Mouse (Mus musculus): Measurements from ENCODE around the gene Tmeff2.

Gene Tmeff2

DNA sequence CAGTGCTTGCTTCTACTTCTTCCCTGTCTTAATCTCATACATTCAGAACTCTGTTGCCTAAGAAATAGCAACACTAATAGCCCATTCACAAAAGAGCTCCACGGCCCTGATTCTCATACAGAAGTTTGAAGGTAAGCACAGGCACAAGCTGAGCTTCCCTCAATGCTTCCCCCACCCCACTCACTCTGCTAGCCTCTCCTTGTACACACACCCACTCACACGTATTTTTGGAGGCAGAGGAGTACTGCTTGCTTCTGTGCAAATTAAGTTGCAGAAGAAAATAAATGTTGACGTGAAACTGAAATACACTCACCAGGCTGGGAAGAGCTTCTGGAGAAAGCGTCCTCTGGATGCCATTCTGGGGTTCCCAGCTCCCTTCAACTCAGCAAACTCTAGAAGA is 80.1 kb downstream of the Tmeff2 start:
- no peak for DNase-seq

DNA sequence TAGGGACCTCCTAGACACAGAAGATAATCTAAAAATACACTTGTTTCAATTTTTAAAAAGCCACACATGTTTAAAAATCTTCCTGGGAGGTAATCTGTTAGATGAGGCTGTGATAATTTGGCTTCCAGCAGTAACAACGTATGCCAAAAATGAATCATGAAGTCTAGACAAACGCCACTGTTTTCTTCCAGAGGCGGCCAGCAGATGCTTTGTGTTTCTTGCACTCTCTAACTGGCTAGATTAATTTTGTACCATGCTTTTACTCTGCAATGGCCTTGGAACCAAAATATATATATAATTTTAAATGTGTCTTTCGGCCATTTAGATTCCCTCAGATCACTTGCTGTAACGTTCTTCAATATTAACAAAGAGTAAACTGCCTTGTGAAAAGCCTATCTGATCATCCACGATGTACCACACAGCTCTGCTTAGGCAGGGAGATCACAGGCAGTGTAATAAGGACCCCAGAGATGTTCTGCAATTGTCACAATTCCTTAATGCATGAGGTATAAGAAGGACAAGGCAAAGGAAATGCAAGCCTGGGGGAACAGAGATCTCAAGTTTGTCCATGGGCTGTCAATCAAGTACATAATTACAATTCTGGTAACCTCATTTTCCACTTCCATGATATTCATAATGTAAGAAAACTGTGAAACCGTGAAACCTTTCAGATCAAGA is 80.8 kb downstream of the Tmeff2 start:
- DNase-seq = no peak

DNA sequence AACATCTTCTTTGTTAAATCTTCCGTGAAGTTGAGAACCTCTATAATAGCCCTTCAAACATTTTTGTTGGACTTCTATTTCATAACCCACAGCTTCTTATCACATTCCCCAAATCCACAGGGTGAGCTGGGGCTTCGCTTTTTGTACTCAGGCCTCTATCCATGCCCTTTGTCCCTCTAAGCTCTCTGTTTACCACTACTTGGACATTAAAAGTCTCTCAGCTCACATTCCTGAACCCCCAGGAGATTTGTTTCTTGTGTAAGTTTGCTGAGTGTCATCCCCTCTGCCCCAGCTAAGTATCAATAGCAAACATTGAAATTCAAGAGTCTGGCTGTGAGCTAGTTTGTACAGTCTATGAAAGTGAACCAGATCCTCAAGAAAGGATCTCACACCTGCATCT is 90.2 kb downstream of the Tmeff2 start:
- no peak for DNase-seq

DNA sequence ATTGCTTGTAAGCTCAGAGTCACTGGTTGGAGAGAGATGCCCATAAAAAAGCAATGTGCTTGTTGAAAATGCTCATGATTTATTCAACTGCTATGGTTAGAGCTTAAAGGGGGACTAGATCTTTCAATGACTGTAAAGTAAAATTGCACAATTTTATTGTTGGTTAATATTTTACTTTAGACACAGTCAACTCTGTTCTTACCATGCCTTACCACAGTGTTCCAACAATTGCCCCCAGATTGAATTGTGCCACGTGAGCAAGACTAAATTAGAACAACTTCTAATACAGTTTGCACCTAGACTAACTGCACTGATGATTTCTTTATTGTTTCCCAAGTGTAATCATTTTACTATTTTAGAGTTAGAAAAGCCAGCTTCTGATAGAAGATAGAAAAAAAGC is 94.1 kb downstream of the Tmeff2 start:
- DNase-seq = no peak

DNA sequence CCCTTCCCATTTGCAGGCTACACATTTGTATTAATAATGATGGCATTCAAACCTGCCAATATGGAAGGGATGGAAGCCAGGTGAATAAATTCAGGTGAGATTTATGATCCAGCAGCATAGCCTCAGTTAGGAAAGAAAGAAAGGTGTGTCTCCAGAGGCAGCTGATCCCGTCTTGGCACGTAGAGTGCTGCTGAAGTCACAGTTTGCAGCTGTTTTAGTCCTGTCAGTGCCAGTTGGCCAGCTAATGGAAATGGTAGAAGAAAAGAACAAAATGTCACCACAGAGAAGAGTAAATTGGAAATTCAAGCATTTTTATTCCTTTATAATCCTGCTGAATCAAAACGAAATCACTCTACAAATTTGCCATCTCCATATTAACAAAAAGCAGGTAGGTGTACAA is 99.3 kb downstream of the Tmeff2 start:
- no peak for DNase-seq

DNA sequence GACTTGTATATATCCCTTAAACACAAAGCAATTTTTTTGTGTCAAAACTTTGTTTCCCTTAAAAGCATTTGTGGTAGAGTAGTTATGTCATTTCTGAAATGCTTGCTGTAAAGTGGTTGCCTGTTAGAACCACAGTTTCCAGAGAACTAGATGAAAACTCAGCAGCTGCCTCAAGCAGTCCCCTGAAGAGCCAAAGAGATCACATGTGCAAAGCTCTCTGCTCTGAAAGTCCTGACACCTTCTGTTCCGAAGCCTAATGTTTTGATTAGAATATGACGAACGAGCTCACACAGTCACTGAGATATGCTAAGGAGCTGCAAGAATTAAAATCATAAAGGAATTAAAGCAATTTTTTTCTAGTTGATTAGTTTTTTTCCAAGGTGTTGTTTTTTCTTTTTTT is 107.9 kb downstream of the Tmeff2 start:
- DNase-seq = no peak

DNA sequence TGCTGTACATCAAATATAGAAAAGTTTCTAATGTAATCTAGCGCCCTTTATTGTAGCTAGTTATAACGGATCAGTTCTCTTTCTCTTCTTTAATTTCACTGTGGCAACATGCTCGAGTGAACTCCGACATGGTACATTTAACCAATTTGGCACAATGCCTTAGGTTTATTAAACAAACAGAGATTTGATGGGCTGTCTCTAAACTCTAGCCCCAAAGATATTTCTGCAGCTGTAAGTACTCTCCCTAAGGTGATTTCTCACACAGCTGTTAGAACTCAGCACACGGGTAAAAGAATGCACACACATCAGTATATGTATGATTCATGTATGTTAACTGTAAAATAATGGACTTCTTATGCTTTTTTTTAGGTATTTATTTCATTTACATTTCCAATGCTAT is 139.8 kb downstream of the Tmeff2 start:
- no peak for DNase-seq

DNA sequence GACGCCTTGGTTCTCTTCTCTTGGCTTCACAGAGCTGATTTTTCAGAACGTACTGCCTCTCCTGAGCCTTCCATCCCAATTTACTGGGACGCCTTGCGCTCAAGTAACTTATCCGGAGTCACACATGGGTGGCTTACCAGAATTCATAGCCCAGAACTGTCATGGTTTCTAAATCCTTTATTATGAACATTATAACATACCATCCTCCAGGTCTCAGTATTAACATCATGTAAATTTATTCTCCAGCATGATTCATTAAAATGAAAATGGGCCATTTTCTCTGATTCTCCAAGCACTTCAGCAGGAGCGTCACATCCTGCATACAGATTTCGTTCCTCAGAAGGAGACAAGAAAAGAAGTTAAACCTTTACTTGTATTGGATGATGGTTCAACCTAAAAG is 144.4 kb downstream of the Tmeff2 start:
- no peak for DNase-seq

DNA sequence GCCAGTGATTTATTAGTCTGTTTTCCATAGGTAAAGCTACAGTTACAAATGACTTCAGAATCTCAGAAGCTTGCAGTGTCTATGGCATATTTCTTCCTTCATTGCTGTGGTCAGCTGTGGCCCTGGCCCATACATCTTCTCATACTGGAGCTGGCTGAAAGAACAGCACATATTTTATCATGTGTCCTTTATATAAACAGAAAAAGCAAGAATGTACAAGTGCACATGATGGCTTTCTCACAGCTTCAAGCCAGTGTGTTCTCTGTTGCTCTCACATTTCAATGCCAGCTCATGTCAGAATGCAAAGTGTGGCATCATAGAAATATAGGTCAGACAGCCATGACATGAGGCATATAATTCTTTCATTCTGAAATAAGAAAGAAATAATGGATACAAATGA is 164.1 kb downstream of the Tmeff2 start:
- DNase-seq = no peak

DNA sequence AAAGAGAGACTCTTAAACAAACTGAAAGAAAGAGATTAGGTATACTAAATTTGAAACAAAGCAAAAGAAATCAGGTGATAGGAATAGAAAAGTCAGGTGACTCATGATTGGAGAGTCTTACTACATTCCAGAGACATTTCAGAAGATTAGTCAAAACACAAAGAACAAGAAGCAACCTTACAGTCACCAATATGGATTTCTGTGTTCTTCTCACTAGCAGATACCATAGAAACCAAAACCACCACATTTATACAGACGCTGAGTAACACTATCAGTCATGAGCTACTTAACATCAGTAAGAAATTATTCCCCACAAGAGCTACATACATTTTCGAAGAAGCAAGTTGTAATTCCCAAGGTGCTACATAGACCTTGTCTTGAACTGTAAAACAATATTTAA is 165.2 kb downstream of the Tmeff2 start:
- DNase-seq = no peak

DNA sequence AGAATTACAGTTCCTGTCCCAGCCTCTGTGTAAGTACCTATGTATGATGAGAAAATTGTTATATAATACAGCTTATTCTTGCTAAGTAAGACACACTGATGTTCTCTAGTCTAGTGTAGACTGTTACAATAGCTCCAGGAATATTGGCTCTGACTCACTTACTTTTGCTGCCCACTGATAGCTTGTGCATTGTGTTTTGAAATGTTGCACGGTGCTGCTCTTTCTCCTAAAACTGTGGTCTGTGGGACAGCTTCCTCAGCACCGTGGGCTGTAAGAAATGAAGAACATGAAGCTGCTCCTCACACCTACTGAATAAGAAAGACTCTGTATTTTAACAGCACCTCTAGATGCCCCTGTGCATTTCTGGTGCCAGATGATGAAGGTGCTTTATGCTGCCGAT is 168.4 kb downstream of the Tmeff2 start:
- no peak for DNase-seq

DNA sequence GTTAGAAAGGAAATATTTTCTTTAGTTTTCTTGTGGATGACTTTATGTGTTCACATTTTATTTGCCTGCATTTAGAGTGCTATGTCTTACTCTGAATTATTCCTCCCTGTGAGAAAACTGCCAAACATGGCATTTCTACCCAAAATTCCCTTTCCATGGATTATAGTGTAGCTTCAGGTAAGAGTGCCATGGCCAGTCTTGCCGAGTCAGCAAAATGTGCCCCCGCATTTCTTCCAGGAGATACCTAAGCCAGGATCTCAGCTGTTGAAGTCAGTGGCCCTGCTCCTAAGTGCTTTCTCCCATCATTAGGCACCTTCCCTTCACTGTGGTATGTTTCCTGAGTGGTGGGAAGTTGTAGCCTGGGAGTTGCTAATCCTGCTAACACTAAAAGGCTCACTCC is 168.8 kb downstream of the Tmeff2 start:
- DNase-seq = no peak

DNA sequence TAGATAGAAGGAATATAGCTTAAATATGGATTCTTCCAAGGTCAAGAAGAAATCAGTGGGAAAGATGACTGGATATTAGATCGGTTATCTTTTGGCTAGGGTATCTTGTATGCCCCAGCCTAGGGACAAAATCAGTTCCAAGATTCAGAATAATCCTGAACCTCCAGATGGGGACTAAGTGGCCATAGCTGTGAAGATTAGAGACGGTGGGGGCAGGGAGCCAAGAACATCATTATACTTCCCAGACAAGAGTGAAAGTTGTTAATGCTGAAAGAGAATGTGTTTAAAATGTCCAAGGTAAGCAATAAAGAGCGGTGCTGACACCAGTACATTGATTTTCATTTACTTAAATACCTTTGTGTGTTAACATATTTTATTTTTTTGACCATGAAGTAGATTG is 173.6 kb downstream of the Tmeff2 start:
- no peak for DNase-seq

DNA sequence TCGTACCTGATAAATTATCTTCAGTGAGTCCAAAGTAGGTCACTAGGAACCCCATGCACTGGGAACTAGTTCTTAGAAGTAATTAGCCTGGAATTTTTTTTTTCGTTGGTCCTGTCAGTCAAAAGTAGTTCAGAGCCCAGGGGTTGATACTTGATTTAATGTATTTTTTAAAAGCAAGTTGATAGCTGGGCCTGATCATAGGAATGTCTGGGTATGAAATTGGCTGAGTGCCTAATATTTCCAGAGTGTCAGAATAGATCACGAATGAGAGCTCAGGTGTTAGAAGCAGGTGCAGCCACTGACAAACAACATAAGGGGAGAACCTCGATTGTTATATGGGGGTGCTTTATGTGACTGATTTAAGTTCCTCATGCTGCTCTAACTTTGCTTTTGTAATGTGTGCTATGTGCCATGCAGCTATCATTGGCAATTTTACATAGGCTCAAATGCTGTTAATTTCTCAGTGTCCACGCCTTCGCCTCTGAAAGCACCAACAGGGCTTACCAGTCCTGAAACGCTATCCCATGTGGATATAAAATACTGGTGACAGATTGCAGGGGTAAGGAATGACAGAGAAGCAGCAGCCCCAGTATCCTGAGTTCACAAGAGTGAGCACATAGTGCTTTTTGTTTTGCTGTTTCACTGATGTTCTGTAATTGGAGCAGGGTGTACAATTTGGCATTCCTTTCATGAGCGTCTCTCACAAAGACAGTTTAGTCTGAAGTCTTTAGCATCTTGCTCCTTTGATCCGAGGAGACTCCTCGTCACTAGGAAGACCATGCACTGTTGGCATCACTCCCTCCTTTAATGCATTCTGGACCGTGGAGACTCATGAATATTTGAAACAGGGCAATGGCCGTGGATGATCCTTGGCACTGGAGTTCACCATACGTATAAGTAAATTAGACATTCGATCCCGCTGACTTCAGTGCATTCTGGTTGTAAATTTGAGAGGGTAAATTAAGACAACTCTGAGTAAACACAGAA is 175.6 kb downstream of the Tmeff2 start:
- no peak for DNase-seq

DNA sequence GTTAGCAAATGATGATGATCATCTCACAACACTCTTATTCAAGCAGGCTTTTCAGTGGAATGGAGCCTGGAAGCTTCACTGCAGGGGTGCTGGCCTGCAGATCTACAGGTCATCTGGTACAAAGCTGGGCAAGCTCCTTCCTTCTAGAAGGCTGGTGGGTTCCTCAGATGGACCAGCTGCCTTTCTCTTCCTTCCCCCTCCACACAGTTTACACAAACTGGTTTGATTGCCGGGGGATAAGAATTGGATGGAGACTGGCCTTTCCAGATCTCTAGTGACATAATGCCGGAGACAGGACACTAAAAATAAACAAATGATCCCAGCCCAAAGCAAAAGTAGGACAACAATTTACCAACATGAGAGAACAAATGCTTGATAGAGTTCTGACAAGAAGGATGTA is 188.5 kb downstream of the Tmeff2 start:
- DNase-seq = no peak

DNA sequence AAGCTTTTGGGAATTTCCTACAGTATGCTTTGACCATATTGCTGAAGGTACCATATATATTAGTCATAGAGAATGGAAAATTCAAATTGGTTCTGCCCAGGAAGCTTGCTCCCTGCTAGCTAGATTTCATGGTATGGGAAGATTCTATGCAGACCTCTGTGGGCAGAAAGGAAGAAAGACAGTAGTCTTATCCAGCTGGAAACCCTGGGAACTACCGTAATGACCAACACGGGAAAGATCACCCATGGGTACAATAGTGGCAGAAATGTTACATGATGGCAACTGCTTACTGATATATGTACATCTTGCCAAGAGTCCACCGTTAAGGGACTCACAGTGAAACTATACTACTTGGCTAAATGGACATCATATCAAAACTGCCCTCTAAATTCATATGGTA is 189.4 kb downstream of the Tmeff2 start:
- DNase-seq = no peak

DNA sequence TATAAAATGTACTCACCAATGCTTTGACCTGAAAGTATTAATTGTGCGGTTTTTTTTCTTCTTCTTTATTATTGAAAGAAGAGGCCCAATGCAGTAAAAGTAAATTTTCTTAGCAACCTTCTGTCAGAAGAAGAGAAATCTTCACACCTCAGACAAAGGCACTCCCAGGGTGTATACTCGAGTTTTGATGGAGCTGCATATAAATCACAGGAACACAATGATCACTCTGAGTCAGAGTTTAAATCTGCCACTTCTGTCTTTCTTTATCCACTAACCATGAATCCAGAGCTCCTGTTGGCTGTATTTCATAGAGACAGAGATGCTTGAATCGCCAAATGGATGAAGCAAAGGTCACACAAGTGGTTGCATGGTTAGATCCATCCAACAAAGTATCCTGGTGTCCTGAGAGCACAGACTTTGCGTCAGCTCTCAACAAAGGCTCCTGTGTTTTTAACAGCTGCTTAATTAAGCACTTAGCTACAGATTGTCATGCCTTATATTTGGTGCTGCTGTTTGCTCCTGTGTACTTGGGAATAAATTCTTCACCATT is 189.8 kb downstream of the Tmeff2 start:
- DNase-seq = no peak

DNA sequence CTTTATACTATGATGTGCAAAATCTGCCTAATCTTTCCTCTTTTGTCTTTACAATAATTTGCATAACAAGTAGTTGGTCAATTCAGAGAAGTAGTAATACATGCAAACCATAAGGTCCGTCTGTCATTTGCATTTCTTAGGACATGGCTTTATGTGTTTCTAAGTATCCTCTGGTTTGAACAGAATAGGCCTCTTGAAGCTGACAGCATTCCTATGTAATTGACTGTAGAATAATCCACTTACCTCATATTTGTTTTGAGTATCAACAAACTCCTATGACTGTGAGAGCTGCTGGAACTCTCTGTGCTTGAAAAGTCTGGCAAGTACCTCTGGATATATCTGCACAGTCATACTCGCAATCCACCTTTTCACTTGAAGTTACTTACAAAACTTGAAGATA is 194.3 kb downstream of the Tmeff2 start:
- no peak for DNase-seq

DNA sequence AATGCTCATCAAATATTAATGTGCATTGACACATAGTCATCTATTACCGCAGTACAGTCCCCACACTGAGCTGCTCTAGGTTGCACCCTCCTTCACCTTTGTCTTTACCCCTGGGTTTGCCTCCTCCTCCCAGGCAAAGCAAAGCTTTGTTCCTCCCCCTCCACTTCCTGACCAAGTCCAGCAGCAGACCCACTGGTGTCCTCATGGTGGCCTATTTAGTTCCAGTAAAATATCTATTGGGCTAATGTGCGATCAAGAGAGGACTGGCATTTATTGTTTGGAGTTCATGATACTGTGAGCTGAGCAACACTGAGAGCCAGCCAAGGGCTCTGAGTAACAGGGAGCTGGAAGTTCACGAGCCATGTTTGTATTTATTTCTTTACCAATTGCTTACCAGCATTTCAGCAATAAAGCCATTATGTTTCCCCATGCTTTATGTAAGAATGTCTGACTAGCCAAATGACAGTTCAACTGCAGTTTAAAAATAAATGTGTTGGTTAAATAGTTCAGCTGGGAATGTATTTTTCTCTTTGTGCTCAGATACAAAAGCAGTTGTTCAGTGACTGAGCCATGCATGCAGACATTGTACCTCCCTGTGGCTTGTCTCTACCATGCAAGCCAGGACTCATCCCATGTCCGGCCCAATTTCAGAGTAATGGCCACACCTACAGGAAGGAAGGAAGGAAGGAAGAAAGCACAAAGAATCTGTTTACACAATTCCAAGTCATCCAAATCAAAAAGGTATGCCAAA is 196.6 kb downstream of the Tmeff2 start:
- no peak for DNase-seq

DNA sequence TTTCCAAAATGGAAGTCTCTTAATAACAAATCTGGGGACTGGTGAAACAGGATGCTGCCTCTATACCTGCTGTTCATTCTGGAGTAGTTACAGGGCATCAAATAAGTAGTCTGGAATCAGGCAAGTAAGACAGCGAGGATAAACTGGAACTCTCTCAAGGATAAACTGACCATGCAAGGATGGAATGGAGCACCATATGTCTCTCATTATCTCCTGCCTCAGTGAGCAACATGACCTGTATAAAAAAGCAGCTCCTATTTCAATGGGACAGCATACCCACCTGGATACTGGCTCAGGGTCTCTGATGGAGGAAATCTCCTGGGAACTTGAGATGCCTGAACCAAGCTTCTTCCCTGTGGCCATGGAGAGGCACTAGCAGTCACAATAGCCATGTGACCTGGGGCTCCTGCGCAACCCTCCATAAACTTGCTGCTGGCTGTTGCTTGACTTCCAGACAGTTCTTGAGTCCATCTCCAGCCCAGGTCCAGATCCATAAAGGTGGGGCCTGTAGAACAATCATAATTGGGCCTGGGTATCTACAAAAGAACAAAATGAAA is 200.7 kb downstream of the Tmeff2 start:
- no peak for DNase-seq

DNA sequence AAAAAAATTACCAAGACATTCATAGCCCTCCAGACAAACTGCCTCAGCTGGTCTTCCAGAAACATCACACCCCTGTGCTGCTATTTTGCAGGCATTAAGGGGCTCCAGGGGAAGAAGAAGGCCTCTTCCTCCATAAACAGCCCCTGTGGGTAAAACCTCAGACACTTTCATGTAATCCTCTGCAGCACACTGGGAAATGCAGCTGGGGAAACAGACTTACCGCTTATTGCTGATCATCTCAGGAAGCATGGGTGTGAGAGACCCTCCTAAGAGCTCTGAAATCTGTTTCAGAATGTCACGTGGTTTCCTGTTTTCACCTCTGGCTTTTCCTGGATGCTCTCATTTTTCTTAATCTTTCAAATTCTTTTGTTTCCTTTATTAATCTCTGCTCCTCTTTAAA is 204.3 kb downstream of the Tmeff2 start:
- DNase-seq = no peak

DNA sequence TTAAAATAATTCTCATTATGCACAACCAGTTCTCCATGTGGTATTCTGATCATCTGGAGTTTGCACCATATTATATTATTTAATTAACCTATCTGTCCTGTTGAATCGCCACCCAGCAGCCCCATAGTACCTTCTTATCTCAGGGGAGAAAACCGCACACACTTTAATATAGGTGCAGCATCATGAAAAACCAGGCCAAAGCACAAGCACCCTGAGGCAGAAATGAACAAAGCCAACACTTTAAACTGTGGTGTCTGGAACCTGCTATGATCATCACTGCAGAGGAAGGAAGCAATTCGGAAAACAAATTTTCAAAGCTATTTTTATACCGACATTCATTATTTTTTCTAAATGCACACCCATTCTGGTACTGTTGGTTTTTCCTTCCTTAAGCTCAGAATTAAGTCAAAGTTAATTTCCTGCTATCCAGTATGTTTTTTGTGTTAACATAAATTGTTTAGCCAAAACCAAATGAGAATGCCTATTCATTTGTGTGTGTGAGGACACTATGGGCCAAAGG is 206.0 kb downstream of the Tmeff2 start:
- no peak for DNase-seq

DNA sequence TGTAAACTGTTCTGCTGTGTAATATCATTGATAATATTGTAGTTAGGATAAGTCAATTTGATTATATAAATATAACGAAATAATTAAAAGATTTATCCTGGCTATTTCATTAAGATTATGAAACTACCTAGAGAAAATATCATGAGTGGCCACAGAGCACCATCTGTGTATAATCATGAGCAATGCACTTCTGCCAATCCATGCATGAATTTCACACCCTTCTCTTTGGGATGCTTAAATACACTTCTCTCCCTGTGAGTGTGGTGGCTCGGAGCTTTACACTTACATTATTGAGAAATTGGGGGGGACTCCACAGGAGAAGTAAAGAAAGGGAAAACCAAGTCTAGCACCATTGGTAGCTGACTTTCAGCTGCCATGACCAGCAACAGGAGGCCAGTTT is 206.9 kb downstream of the Tmeff2 start:
- DNase-seq = no peak

All from kidney, postnatal 25 days (tissue).